Mouse (Mus musculus) CH12.LX (cell line): ENCODE measurements at regions not wholly inside any gene's neighbourhood (a gene's known extent, or its start where the extent isn't known, plus 50 kb on each side); places are given as distances from the start of the nearest gene placed in this dataset.

Experiments
- DNase-seq: peaks from one replicate; pipeline ENCODE4 v3.0.0-alpha.2; 2013; ENCODE audit errors: extremely low read depth
- H3K27ac ChIP-seq: 2 replicates; pipeline ENCODE4 v1.5.1; 2012; ENCODE audit warnings: low read depth, mild to moderate bottlenecking, control low read depth, moderate library complexity; ENCODE audit not compliant: insufficient read depth
- H3K27me3 ChIP-seq: replicated peaks from 2 replicates; pipeline ENCODE3; 2012; ENCODE audit warnings: inconsistent platforms
- H3K36me3 ChIP-seq, 2 experiments: replicated peaks in 1 of 2; 2 replicates each; pipeline versions ENCODE3 to v1.6.1; 2012; ENCODE audit warnings: inconsistent platforms in 1 of 2, low read length in 1 of 2, mild to moderate bottlenecking in 1 of 2, mixed read lengths in 1 of 2, moderate library complexity in 1 of 2; ENCODE audit not compliant: control insufficient read depth in 1 of 2, insufficient read depth in 1 of 2
- H3K4me1 ChIP-seq, 2 experiments: 2 replicates each; pipeline ENCODE4 v1.6.1; 2012; ENCODE audit warnings: inconsistent platforms in 1 of 2, moderate library complexity in 1 of 2; ENCODE audit not compliant: insufficient read depth in 2 of 2, control insufficient read depth in 1 of 2
- H3K4me2 ChIP-seq: 2 replicates; pipeline ENCODE4 v1.6.1; 2012; ENCODE audit warnings: low read depth, mild to moderate bottlenecking, control low read depth; ENCODE audit not compliant: poor library complexity, insufficient read depth, severe bottlenecking
- H3K4me3 ChIP-seq, 3 experiments: fragments of 150-350 bp in 1 of 3; sonication (generic) in 1 of 3; replicated peaks in 1 of 3; 2 replicates each; pipeline versions ENCODE3 to v1.5.1; 2011 to 2012; ENCODE audit warnings: low read depth in 2 of 3, low read length in 2 of 3, mild to moderate bottlenecking in 2 of 3, moderate library complexity in 2 of 3, control low read depth in 1 of 3, improper control_type of control experiment in 1 of 3, inconsistent platforms in 1 of 3, mixed read lengths in 1 of 3; ENCODE audit not compliant: poor library complexity in 1 of 3
- H3K79me2 ChIP-seq: replicated peaks from 2 replicates; pipeline ENCODE4 v1.6.1; 2012; ENCODE audit warnings: mild to moderate bottlenecking, moderate library complexity; ENCODE audit not compliant: control insufficient read depth, poor library complexity, insufficient read depth, severe bottlenecking; ENCODE audit errors: extremely low read depth
- H3K9ac ChIP-seq: 2 replicates; pipeline ENCODE4 v1.6.1; 2012; ENCODE audit warnings: low read depth, mild to moderate bottlenecking, control low read depth, moderate library complexity; ENCODE audit not compliant: insufficient read depth
- H3K9me3 ChIP-seq: replicated peaks from 2 replicates; pipeline ENCODE3; 2012; ENCODE audit warnings: low read length, inconsistent platforms, mixed read lengths
- CHD1 ChIP-seq: IDR thresholded peaks from 2 replicates; pipeline ENCODE4 v1.6.1; 2012; ENCODE audit warnings: low read depth, low read length, improper control_type of control experiment, inconsistent platforms
- CTCF ChIP-seq, 2 experiments: IDR thresholded peaks in 1 of 2; conservative IDR thresholded peaks in 1 of 2; 2 replicates each; pipeline ENCODE4 v1.5.1; 2011 to 2012; ENCODE audit warnings: low read depth in 2 of 2, low read length in 2 of 2, improper control_type of control experiment in 1 of 2, inconsistent platforms in 1 of 2, mild to moderate bottlenecking in 1 of 2, moderate library complexity in 1 of 2
- E2F4 ChIP-seq: IDR thresholded peaks from 2 replicates; pipeline ENCODE4 v1.6.1; 2011; ENCODE audit warnings: low read depth, low read length, improper control_type of control experiment; ENCODE audit not compliant: insufficient replicate concordance
- ETS1 ChIP-seq: conservative IDR thresholded peaks from 2 replicates; pipeline ENCODE4 v1.6.1; 2012; ENCODE audit warnings: low read depth, mild to moderate bottlenecking, inconsistent platforms, low read length, improper control_type of control experiment, moderate library complexity
- JUN ChIP-seq: IDR thresholded peaks from 2 replicates; pipeline ENCODE4 v1.6.1; 2011; ENCODE audit warnings: low read depth, mild to moderate bottlenecking, low read length, improper control_type of control experiment, moderate library complexity; ENCODE audit not compliant: insufficient read depth
- JUND ChIP-seq: conservative IDR thresholded peaks from 2 replicates; pipeline ENCODE4 v1.6.1; 2011; ENCODE audit warnings: low read depth, low read length, improper control_type of control experiment
- KAT2A ChIP-seq: IDR thresholded peaks from 2 replicates; pipeline ENCODE4 v1.6.1; 2012; ENCODE audit warnings: low read length, improper control_type of control experiment, inconsistent platforms; ENCODE audit not compliant: insufficient replicate concordance
- MAX ChIP-seq: IDR thresholded peaks from 2 replicates; pipeline ENCODE4 v1.6.1; 2011; ENCODE audit warnings: low read length, improper control_type of control experiment
- MAZ ChIP-seq: IDR thresholded peaks from 2 replicates; pipeline ENCODE4 v1.6.1; 2012; ENCODE audit warnings: low read depth, mild to moderate bottlenecking, inconsistent platforms, low read length, improper control_type of control experiment, moderate library complexity
- MXI1 ChIP-seq: IDR thresholded peaks from 2 replicates; pipeline ENCODE4 v1.6.1; 2011; ENCODE audit warnings: mild to moderate bottlenecking, low read depth, low read length, improper control_type of control experiment
- MYC ChIP-seq: IDR thresholded peaks from 2 replicates; pipeline ENCODE4 v1.6.1; 2011; ENCODE audit warnings: low read depth, mild to moderate bottlenecking, improper control_type of control experiment, low read length
- NELFE ChIP-seq: IDR thresholded peaks from 2 replicates; pipeline ENCODE4 v1.6.1; 2011; ENCODE audit warnings: low read depth, low read length, improper control_type of control experiment
- PAX5 ChIP-seq: IDR thresholded peaks from 2 replicates; pipeline ENCODE4 v1.6.1; 2012; ENCODE audit warnings: low read length, inconsistent platforms, mixed read lengths
- POLR2A ChIP-seq: IDR thresholded peaks from 2 replicates; pipeline ENCODE4 v1.6.1; 2011; ENCODE audit warnings: low read depth, mild to moderate bottlenecking, improper control_type of control experiment, low read length
- POLR2AphosphoS2 ChIP-seq: IDR thresholded peaks from 2 replicates; pipeline ENCODE4 v1.6.1; 2011; ENCODE audit warnings: low read depth, low read length, improper control_type of control experiment
- RAD21 ChIP-seq: IDR thresholded peaks from 2 replicates; pipeline ENCODE4 v1.6.1; 2011; ENCODE audit warnings: low read depth, mild to moderate bottlenecking, low read length, improper control_type of control experiment, moderate library complexity
- SIN3A ChIP-seq: IDR thresholded peaks from 2 replicates; pipeline ENCODE4 v1.6.1; 2012; ENCODE audit warnings: low read length, improper control_type of control experiment, inconsistent platforms
- SMC3 ChIP-seq: IDR thresholded peaks from 2 replicates; pipeline ENCODE4 v1.6.1; 2011; ENCODE audit warnings: low read depth, low read length, improper control_type of control experiment
- TBP ChIP-seq: conservative IDR thresholded peaks from 2 replicates; pipeline ENCODE4 v1.6.1; 2011; ENCODE audit warnings: low read depth, low read length, improper control_type of control experiment
- TCF12 ChIP-seq: IDR thresholded peaks from 2 replicates; pipeline ENCODE4 v1.6.1; 2014; ENCODE audit warnings: low read depth, mild to moderate bottlenecking, inconsistent platforms, low read length, improper control_type of control experiment
- UBTF ChIP-seq: IDR thresholded peaks from 2 replicates; pipeline ENCODE4 v1.6.1; 2012; ENCODE audit warnings: low read depth, mild to moderate bottlenecking, inconsistent platforms, low read length, improper control_type of control experiment, moderate library complexity
- USF1 ChIP-seq: IDR thresholded peaks from 2 replicates; pipeline ENCODE4 v1.6.1; 2014; ENCODE audit warnings: low read depth, mild to moderate bottlenecking, inconsistent platforms, low read length, improper control_type of control experiment
- ZC3H11A ChIP-seq: IDR thresholded peaks from 2 replicates; pipeline ENCODE4 v1.6.1; 2012; ENCODE audit warnings: low read depth, mild to moderate bottlenecking, inconsistent platforms, low read length, improper control_type of control experiment
- ZNF384 ChIP-seq: IDR thresholded peaks from 2 replicates; pipeline ENCODE4 v1.6.1; 2012; ENCODE audit warnings: low read depth, low read length, improper control_type of control experiment, inconsistent platforms
- dilution Hi-C: fragments of 300-500 bp; cut with MboI; formaldehyde crosslinking; loops from 2 replicates; pipeline ENCODE4 v1.14.3; 2020; ENCODE audit warnings: low sequenced_read_pairs; ENCODE audit not compliant: extremely low pct_unique_long_range_greater_than_20kb, extremely low pct_ligation_motif_present
- in situ Hi-C: fragments of 300-500 bp; cut with MboI; formaldehyde crosslinking; loops from 3 replicates; pipeline ENCODE4 v1.14.3; 2019; ENCODE audit warnings: low sequenced_read_pairs, low pct_ligation_motif_present, low pct_unique_long_range_greater_than_20kb, mixed read lengths

- H3K4me1 ChIP-seq: peaks cover 11 to 18% of the 10 kb centered on the region in 2 experiments
- DNase-seq: no peak
- H3K9me3 ChIP-seq: no peaks in the 10 kb centered on the region
- TF ChIP-seq CTCF (conservative IDR thresholded peaks at IDR 0.05 in 1 of 2, IDR thresholded peaks at IDR 0.05 in 1 of 2; ENCODE audit: low read depth in 2 of 2, low read length in 2 of 2) (peak in 1 of 2 experiments; percentile 39; a peak in 2 of 4 replicates), MAX (no peak)
- no peaks in the 10 kb centered on the region for H3K79me2 ChIP-seq
- no peak overlapping the region for H3K27ac ChIP-seq
- dilution Hi-C loops (no loop called here), in situ Hi-C loops (no loop called here)
- no peak overlapping the region for H3K4me3 ChIP-seq
- H3K36me3 ChIP-seq: no peaks in the 10 kb centered on the region
- H3K4me2 ChIP-seq: no peak overlapping the region; the same call in 1 of the 2 replicates
- H3K27me3 ChIP-seq: peaks cover 66% of the 10 kb centered on the region
- H3K9ac ChIP-seq: no peak overlapping the region
These were observed 77.4 kb downstream of the Hif1an start for GRCm38 (mm10) chr19:44640021-44640420.

- H3K79me2 ChIP-seq: no peaks in the 10 kb centered on the region
- DNase-seq: no peak
- dilution Hi-C loops: no loop called here
- TF ChIP-seq E2F4 (no peak), UBTF (no peak), POLR2AphosphoS2 (no peak), ZC3H11A (no peak), NELFE (no peak), CHD1 (no peak), USF1 (no peak), ETS1 (no peak), MAZ (no peak), CTCF (conservative IDR thresholded peaks at IDR 0.05 in 1 of 2, IDR thresholded peaks at IDR 0.05 in 1 of 2; ENCODE audit: low read depth in 2 of 2, low read length in 2 of 2) (no peak), SMC3 (no peak), KAT2A (no peak)
- in situ Hi-C loops: no loop called here
- H3K9ac ChIP-seq: no peak overlapping the region
- H3K4me1 ChIP-seq: peaks cover 11 to 18% of the 10 kb centered on the region in 2 experiments
- peaks cover 66% of the 10 kb centered on the region for H3K27me3 ChIP-seq
- no peak overlapping the region for H3K4me2 ChIP-seq
- H3K4me3 ChIP-seq: no peak overlapping the region
- H3K36me3 ChIP-seq: no peaks in the 10 kb centered on the region
- no peak overlapping the region for H3K27ac ChIP-seq
- H3K9me3 ChIP-seq: no peaks in the 10 kb centered on the region
These were observed 77.9 kb downstream of the Hif1an start for GRCm38 (mm10) chr19:44640551-44640950.

- Histone ChIP-seq H3K36me3 (no peaks in the 10 kb centered on the region), H3K27me3 (peaks cover 80% of the 10 kb centered on the region), H3K4me1 (peaks cover 2 to 5% of the 10 kb centered on the region in 2 experiments), H3K9me3 (no peaks in the 10 kb centered on the region), H3K27ac (no peak overlapping the region), H3K4me2 (no peak overlapping the region), H3K79me2 (no peaks in the 10 kb centered on the region), H3K9ac (no peak overlapping the region), H3K4me3 (no peak overlapping the region)
- TF ChIP-seq MXI1: no peak
- TF ChIP-seq POLR2A: no peak
- TF ChIP-seq KAT2A: no peak
- TF ChIP-seq ZNF384: no peak
- TF ChIP-seq UBTF: no peak
- TF ChIP-seq SIN3A: no peak
- TF ChIP-seq MAX: no peak
- TF ChIP-seq JUN: no peak
- TF ChIP-seq TBP: no peak
- no peak for TF ChIP-seq E2F4
- TF ChIP-seq RAD21: no peak
- TF ChIP-seq MYC: no peak
- no peak for TF ChIP-seq TCF12
- no peak for TF ChIP-seq PAX5
- no peak for TF ChIP-seq USF1
- no peak for TF ChIP-seq JUND
- dilution Hi-C loops: no loop called here
- no peak for DNase-seq
- in situ Hi-C loops: no loop called here
These were observed 79.6 kb downstream of the Hif1an start for GRCm38 (mm10) chr19:44642294-44642693.
